Mouse (Mus musculus) liver, adult (tissue): ENCODE results near the gene Zfp428.

Experiments
- GATA4 ChIP-seq: IDR thresholded peaks from 2 replicates; pipeline ENCODE4 v1.6.1; 2014; ENCODE audit warnings: mild to moderate bottlenecking, low read length; ENCODE audit not compliant: insufficient replicate concordance

The Zfp428 gene

GRCm38 (mm10) chr7:24501492-24501891, 5.3 kb upstream of the Zfp428 start:
- TF ChIP-seq GATA4, result no peak

GRCm38 (mm10) chr7:24504004-24504403, 2.8 kb upstream of the Zfp428 start:
- no peak for TF ChIP-seq GATA4

DNA sequence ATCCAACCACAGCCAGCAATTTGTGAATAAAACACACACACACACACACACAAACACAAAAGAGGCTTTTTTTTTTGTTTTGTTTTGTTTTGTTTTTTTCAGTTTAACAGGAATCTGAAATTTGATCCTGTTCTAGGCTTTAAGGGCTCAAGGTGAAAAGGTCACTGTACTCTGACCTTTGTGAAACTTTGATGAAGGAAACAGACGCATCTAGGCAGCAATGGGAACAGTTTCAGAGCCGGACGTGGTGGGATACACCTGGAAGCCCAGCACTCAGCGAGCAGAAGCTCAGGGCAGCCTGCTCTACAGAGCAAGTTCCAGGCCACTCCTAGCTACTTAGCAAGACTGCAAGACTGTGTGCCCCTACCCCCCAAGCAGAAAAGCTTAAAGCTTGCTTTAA, 1.9 kb upstream of the Zfp428 start:
- no peak for TF ChIP-seq GATA4

- TF ChIP-seq GATA4, result no peak
Observed at GRCm38 (mm10) chr7:24505447-24506064, 1.2 kb upstream of the Zfp428 start.

DNA sequence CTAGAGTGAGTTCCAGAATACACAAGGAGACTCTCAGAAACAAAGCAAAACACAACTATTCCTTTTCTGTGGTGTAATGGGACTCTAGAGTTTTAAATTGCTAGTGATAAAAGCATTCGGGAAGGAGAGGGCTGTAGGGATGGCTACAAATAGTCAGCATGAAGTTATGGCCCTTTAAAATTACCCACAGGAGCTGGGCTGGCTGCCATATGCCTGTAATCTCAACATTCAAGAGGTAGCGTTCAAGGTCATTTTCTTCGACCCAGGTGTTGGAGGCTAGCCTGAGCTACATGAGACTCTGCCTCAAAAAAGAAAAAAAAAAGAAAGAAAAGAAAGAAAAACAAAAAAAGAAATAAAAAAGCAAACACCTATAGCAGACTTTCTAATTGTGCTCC, 744 bp upstream of the Zfp428 start:
- no peak for TF ChIP-seq GATA4

DNA sequence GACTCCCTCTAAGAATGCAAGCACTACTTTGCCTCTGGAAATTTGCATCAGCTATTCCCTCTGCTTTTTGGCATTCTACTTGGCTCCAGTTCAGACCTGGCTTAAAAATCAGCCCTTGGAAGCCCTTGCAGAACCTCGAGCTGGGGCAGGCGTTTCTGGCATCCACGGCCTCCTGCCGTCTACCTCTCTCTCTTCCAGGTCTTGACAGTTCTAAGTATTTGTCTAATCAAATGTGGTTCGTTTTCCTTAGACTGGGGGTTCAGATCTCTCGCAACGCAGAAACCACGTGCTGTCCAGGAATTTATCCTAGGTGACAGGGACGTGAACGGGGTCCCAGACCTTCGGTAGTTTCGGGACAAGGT, 349 bp upstream of the Zfp428 start:
- no peak for TF ChIP-seq GATA4

GRCm38 (mm10) chr7:24507726-24508114, 914 bp downstream of the Zfp428 start:
- TF ChIP-seq GATA4, result no peak

DNA sequence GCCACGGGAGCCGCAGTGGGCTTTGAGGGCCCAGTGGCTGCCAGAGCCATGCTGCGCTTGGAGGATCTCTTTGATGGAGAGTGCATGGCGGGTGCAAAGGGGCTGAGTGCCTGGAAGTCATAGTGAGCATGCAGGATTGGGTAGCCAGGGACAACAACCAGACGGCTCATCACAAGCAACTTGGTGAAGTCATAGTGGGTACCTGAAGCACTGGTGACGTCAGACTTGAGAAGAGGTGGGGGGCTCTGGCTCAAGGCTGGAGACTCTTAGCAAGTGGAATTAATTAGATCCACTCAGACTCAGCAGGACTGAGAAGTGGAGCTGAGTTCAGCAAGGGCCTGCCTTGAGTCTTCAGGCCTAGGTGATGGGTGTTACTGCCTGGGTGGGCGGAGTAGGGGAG, 5.5 kb downstream of the Zfp428 start, which contains the start of gene AC161166.1:
AC161166.1 (minus strand) TSS at position 101 of the 400 bp plus-strand sequence.
- no peak for TF ChIP-seq GATA4

DNA sequence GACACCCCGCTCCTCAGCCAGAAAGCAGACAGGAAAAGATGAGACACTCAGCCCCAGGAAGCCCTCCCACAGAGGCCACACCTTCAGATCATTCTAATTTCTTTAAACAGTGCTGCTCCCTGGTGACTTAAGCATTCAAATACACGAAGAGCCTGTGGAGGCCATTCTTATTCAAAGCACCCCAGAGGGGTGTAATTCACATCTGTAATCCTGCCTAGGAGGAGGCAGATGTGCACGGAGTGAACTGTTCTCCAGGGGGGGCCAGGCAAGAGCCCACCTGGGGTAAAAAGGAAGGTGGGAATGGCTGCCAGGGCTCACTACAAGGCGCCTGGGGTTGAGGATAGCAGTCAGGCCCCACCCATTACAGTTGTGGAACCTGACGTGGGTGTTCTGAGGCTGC, 10.3 kb downstream of the Zfp428 start:
- no peak for TF ChIP-seq GATA4

GRCm38 (mm10) chr7:24517654-24518053, 10.8 kb downstream of the Zfp428 start:
- TF ChIP-seq GATA4, result no peak

GRCm38 (mm10) chr7:24519130-24519529, 12.3 kb downstream of the Zfp428 start:
- no peak for TF ChIP-seq GATA4

GRCm38 (mm10) chr7:24522805-24523204, 16.0 kb downstream of the Zfp428 start:
- no peak for TF ChIP-seq GATA4

DNA sequence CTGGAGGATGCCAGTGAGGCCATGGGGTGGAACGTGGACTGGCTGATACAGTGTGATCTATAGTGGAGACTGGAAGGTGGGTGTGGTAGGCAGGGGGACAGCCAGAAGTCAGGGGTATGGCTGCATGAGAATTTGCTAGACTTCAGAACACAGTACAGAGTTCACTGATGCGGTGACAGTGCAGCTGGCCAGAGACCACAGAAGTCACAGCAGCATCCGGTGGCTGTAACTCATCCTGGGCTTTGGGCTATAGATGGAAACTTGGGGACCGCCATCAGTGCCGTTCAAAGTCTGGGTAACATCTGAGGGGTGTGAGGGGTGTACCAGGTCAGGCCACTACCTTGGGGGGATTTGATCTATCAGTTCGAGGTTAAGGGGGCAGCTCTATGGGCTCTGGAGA, 16.9 kb downstream of the Zfp428 start:
- TF ChIP-seq GATA4, result no peak

GRCm38 (mm10) chr7:24524978-24525377, 18.2 kb downstream of the Zfp428 start:
- TF ChIP-seq GATA4, result no peak

GRCm38 (mm10) chr7:24525686-24526420, 19.0 kb downstream of the Zfp428 start:
- no peak for TF ChIP-seq GATA4

- TF ChIP-seq GATA4, result no peak
Observed at GRCm38 (mm10) chr7:24528861-24529260, 22.1 kb downstream of the Zfp428 start.

DNA sequence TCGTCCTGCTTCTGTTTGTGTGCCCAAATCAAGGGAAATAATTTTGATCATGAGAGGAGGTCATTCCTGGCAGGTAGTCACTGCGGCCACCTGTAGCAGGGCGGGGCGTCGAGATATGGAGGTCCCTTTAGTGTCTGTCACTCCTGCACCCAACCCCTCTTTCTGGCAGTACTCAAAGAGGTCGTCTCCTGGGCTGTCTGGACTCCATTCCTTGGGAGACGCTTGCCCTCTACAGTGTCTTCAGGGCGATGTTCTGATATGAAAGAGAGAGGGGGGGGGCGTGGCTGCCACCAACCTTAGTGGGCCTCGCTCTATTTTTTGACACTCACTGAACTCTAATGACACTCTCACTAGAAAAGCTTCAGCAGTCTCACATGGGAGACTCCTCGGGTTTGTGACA, 22.8 kb downstream of the Zfp428 start:
- no peak for TF ChIP-seq GATA4

DNA sequence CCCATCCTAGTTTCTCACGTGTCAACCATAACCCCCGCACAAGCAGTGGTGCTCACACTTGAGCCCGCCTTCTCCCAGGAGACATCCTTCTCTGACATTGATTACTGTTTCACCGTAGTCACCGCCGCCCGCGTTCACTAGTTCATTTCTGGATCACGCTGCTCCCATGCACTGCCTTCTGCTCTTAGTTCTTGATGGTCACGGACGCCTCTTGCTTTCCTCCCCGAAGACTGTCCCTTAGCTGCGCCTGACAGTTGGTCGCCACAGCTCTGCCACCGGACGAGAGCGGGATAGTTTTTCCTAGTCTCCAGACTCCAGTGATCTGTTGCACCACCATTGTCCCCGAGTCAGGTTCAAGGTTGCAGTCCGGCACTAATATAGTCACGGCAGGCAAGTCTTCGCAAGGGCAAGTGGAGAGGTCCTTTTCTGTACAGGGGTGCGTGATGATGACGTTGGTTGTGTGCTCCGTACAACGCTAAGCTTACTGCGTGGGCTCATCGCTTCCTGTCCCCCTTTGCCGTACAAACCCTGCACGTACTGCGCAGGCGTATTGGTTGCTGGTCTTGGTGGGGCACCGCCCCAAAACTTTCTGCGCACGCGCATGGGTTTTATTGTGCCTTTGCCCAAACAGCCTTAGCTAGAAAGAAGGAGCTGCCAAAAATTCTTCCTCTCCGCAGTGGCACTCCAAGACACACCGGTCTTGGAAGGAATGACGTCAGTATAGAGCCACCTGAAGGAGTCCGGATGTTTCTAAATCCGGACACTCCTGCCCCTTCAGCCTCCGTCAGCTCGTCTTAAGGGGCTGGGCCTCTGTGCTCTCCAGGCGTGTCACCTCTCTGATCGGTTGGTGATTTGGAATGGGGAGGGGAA, 23.5 kb downstream of the Zfp428 start, which contains the start of gene Irgq:
Irgq (plus strand) TSS at position 628 of the 870 bp plus-strand sequence.
- TF ChIP-seq GATA4, result no peak
